Mouse (Mus musculus) liver, postnatal 0 days (tissue): ENCODE data around the gene Cdc25a.

Experiments
- CTCF ChIP-seq: sonication (generic); IDR thresholded peaks from 2 replicates; pipeline ENCODE4 v1.5.1; 2016; ENCODE audit warnings: antibody characterized with exemption, low read depth
- EP300 ChIP-seq: IDR thresholded peaks from 2 replicates; pipeline ENCODE4 v1.6.1; 2016; ENCODE audit warnings: antibody characterized with exemption, low read depth, mild to moderate bottlenecking

GRCm38 (mm10) chr9:109939401-109939800 lies 64.0 kb downstream of the Cdc25a start:
- peak; percentile 29 for TF ChIP-seq CTCF
- no peak for TF ChIP-seq EP300
